Mouse (Mus musculus) liver, embryonic 16.5 days (tissue): Measurements from ENCODE around the gene Evi5l. TPM values are rescaled to one million over a fixed set of nuclear protein-coding genes. Genes with fewer than 3 reads are reported as not detected.

Experiments used
- ATAC-seq: fragments of 200-750 bp; cut with Nextera tagmentation; 2 replicates; pipeline ENCODE4 v1.8.0; 2017; ENCODE audit warnings: low read depth, mild to moderate bottlenecking, moderate number of reproducible peaks, moderate library complexity
- H3K27ac ChIP-seq: fragments of 300-500 bp; sonication (generic); 2 replicates; pipeline ENCODE4 v1.5.1; 2014; ENCODE audit warnings: mild to moderate bottlenecking, low read length
- H3K27me3 ChIP-seq: fragments of 300-500 bp; sonication (generic); 2 replicates; pipeline ENCODE4 v1.6.1; 2014; ENCODE audit warnings: low read depth, low read length, mixed read lengths; ENCODE audit not compliant: control insufficient read depth, insufficient read depth
- H3K36me3 ChIP-seq: fragments of 300-500 bp; sonication (generic); 2 replicates; pipeline ENCODE4 v1.6.1; 2014; ENCODE audit warnings: mild to moderate bottlenecking; ENCODE audit not compliant: control insufficient read depth, insufficient read depth
- H3K4me1 ChIP-seq: fragments of 300-500 bp; sonication (generic); 2 replicates; pipeline ENCODE4 v1.6.1; 2014; ENCODE audit warnings: low read depth, low read length, mixed read lengths; ENCODE audit not compliant: control insufficient read depth
- H3K4me2 ChIP-seq: fragments of 300-500 bp; sonication (generic); 2 replicates; pipeline ENCODE4 v1.6.1; 2014; ENCODE audit warnings: low read depth, low read length, mixed read lengths
- H3K4me3 ChIP-seq: fragments of 300-500 bp; sonication (generic); 2 replicates; pipeline ENCODE4 v1.5.1; 2014; ENCODE audit warnings: low read depth, mild to moderate bottlenecking, low read length
- H3K9ac ChIP-seq: fragments of 300-500 bp; sonication (generic); 2 replicates; pipeline ENCODE4 v1.6.1; 2014; ENCODE audit warnings: low read depth, low read length
- H3K9me3 ChIP-seq: fragments of 300-500 bp; sonication (generic); replicated peaks from 2 replicates; pipeline ENCODE4 v1.6.1; 2016; ENCODE audit warnings: low read length; ENCODE audit not compliant: control insufficient read depth
- WGBS: fragments of 180-500 bp; shearing (Covaris S2); extraction: QIAGEN DNeasy Blood & Tissue Kit; methylation state at CpG from one replicate; pipeline ENCODE4 v1.1.7; 2014; ENCODE audit not compliant: insufficient replicate concordance; 5-methylcytosine and 5-hydroxymethylcytosine counted together
- polyA plus RNA-seq: library from polyadenylated mRNA; unstranded; fragments of >200 nt; fragmentation: Nextera tagmentation; extraction: Ambion mirVana; gene quantifications from 2 replicates; pipeline ENCODE4 v1.2.1, GENCODE M21; 2015

Evi5l gene
- polyA plus RNA-seq: 5.7 and 6.0 TPM in 2 replicates

- Histone ChIP-seq H3K9me3 (no peaks in the 10 kb centered on the region), H3K27me3 (no peaks in the 10 kb centered on the region), H3K36me3 (no peaks in the 10 kb centered on the region), H3K4me2 (peak within 1 kb of the TSS; percentile 93), H3K4me1 (peaks cover 13% of the 10 kb centered on the region), H3K9ac (peak within 1 kb of the TSS; percentile 82), H3K27ac (peak within 1 kb of the TSS; percentile 76), H3K4me3 (peak within 1 kb of the TSS; percentile 79)
- WGBS: under 1% methylated on average over 51 of the region's 51 CpGs
- peak; percentile 91 for ATAC-seq
Observed at GRCm38 (mm10) chr8:4165852-4166751, at the start of gene Evi5l. Gene Evi5l, plus strand, starts transcription at chr8:4166567.

GRCm38 (mm10) chr8:4133798-4134197 lies 32.6 kb upstream of the Evi5l start, which contains the start of gene Cd209g:
Gene Cd209g, plus strand, starts transcription at chr8:4134098.
- H3K27ac ChIP-seq: no peak within 1 kb of the TSS
- WGBS: 71% methylated on average over 10 of the region's 10 CpGs
- no peak within 1 kb of the TSS for H3K4me2 ChIP-seq
- H3K4me1 ChIP-seq: no peaks in the 10 kb centered on the region
- H3K36me3 ChIP-seq: no peaks in the 10 kb centered on the region
- no peaks in the 10 kb centered on the region for H3K27me3 ChIP-seq
- no peak within 1 kb of the TSS for H3K9ac ChIP-seq
- no peak for ATAC-seq
- H3K4me3 ChIP-seq: no peak within 1 kb of the TSS
- H3K9me3 ChIP-seq: no peaks in the 10 kb centered on the region

- H3K36me3 ChIP-seq: no peaks in the 10 kb centered on the region
- no peaks in the 10 kb centered on the region for H3K9me3 ChIP-seq
- H3K27me3 ChIP-seq: no peaks in the 10 kb centered on the region
- H3K9ac ChIP-seq: no peak overlapping the region
- H3K4me2 ChIP-seq: no peak overlapping the region
- ATAC-seq: peak; percentile 41; the same call in 1 of the 2 replicates
- H3K27ac ChIP-seq: no peak overlapping the region
- H3K4me1 ChIP-seq: no peaks in the 10 kb centered on the region
- WGBS: 8% methylated on average over 12 of the region's 12 CpGs
- no peak overlapping the region for H3K4me3 ChIP-seq
Observed at GRCm38 (mm10) chr8:4139660-4140646, 26.4 kb upstream of the Evi5l start.

- no peaks in the 10 kb centered on the region for H3K9me3 ChIP-seq
- H3K4me3 ChIP-seq: no peak overlapping the region
- WGBS: 51% methylated on average over 3 of the region's 3 CpGs
- H3K27me3 ChIP-seq: no peaks in the 10 kb centered on the region
- no peaks in the 10 kb centered on the region for H3K4me1 ChIP-seq
- ATAC-seq: no peak
- H3K36me3 ChIP-seq: no peaks in the 10 kb centered on the region
- H3K27ac ChIP-seq: no peak overlapping the region
- H3K9ac ChIP-seq: no peak overlapping the region
- no peak overlapping the region for H3K4me2 ChIP-seq
Observed at GRCm38 (mm10) chr8:4141721-4142120, 24.6 kb upstream of the Evi5l start.

- Histone ChIP-seq H3K4me2 (no peak overlapping the region), H3K36me3 (no peaks in the 10 kb centered on the region)
- 30% methylated on average over 1 of the region's 1 CpGs for WGBS
Observed at GRCm38 (mm10) chr8:4147272-4147671, 19.1 kb upstream of the Evi5l start.

GRCm38 (mm10) chr8:4154878-4155277 lies 11.5 kb upstream of the Evi5l start:
- H3K4me3 ChIP-seq: no peak overlapping the region
- H3K27ac ChIP-seq: no peak overlapping the region
- ATAC-seq: no peak
- no peaks in the 10 kb centered on the region for H3K4me1 ChIP-seq
- H3K27me3 ChIP-seq: no peaks in the 10 kb centered on the region
- H3K9me3 ChIP-seq: no peaks in the 10 kb centered on the region
- no peak overlapping the region for H3K9ac ChIP-seq
- H3K36me3 ChIP-seq: no peaks in the 10 kb centered on the region
- H3K4me2 ChIP-seq: no peak overlapping the region

More at GRCm38 (mm10) chr8:4147272-4147671, 19.1 kb upstream of the Evi5l start:
- no peaks in the 10 kb centered on the region for H3K4me1 ChIP-seq
- ATAC-seq: no peak
- H3K27ac ChIP-seq: no peak overlapping the region
- H3K9me3 ChIP-seq: no peaks in the 10 kb centered on the region
- no peak overlapping the region for H3K9ac ChIP-seq
- H3K4me3 ChIP-seq: no peak overlapping the region
- no peaks in the 10 kb centered on the region for H3K27me3 ChIP-seq

- Histone ChIP-seq H3K27ac (no peak overlapping the region), H3K4me1 (peaks cover 10% of the 10 kb centered on the region), H3K4me2 (no peak overlapping the region), H3K27me3 (no peaks in the 10 kb centered on the region), H3K9me3 (no peaks in the 10 kb centered on the region), H3K9ac (no peak overlapping the region), H3K36me3 (no peaks in the 10 kb centered on the region), H3K4me3 (no peak overlapping the region)
- 30% methylated on average over 4 of the region's 4 CpGs for WGBS
- ATAC-seq: no peak
Observed at GRCm38 (mm10) chr8:4162786-4163185, 3.6 kb upstream of the Evi5l start.

GRCm38 (mm10) chr8:4165176-4165851 lies 1.1 kb upstream of the Evi5l start:
- Histone ChIP-seq H3K36me3 (no peaks in the 10 kb centered on the region), H3K4me2 (peak overlapping the region; percentile 93), H3K27ac (peak overlapping the region; percentile 76), H3K9me3 (no peaks in the 10 kb centered on the region), H3K4me3 (peak overlapping the region; percentile 79), H3K9ac (peak overlapping the region; percentile 64), H3K27me3 (no peaks in the 10 kb centered on the region), H3K4me1 (peaks cover 13% of the 10 kb centered on the region)
- WGBS: 5% methylated on average over 13 of the region's 13 CpGs
- no peak for ATAC-seq
